Mouse (Mus musculus): Measurements from ENCODE around the gene Aldh1b1. TPM values are rescaled to one million over a fixed set of nuclear protein-coding genes. Genes with fewer than 3 reads are reported as not detected.

The Aldh1b1 gene
- 1 to 10 TPM; 4.9 to 5.2 TPM for total RNA-seq (2021)
- long read RNA-seq, experiment 1, transcript Aldh1b1-201 (2 exons, 2,298 nt), result major isoform, 8 of 10 reads
- long read RNA-seq, experiment 1, partial matches to known transcripts, result 0 of 10 reads
- long read RNA-seq, experiment 1, other reads (novel, unspliced or antisense), result 2 of 10 reads
- long read RNA-seq, experiment 2, transcript Aldh1b1-201 (2 exons, 2,298 nt), result major isoform, 5 of 6 reads
- long read RNA-seq, experiment 2, partial matches to known transcripts, result 0 of 6 reads
- long read RNA-seq, experiment 2, other reads (novel, unspliced or antisense), result 0 of 6 reads

GRCm38 (mm10) chr4:45798964-45799363, at the start of gene Aldh1b1:
Gene Aldh1b1 (plus strand): TSS chr4:45799022.
- Histone ChIP-seq H3K27ac (no peak within 1 kb of the TSS), H3K4me3 (peak within 1 kb of the TSS; percentile 59)
- DNase-seq (ENCODE audit: extremely low spot score in 1 of 2, low spot score in 2 of 2), result peak; percentile 66 to 72
- intact Hi-C loops (cut with DNase I), result no loop called here
- TF ChIP-seq CTCF (IDR thresholded peaks at IDR 0.05), result no peak

- DNase-seq (ENCODE audit: extremely low spot score in 1 of 2, low spot score in 2 of 2), result no peak
- Histone ChIP-seq H3K27ac (no peak overlapping the region), H3K4me3 (no peak overlapping the region)
- intact Hi-C loops (cut with DNase I), result no loop called here
- TF ChIP-seq CTCF (IDR thresholded peaks at IDR 0.05), result no peak
Observed at GRCm38 (mm10) chr4:45749449-45749848, 49.4 kb upstream of the Aldh1b1 start.

- intact Hi-C loops (cut with DNase I), result no loop called here
- TF ChIP-seq CTCF (IDR thresholded peaks at IDR 0.05), result no peak
- Histone ChIP-seq H3K4me3 (no peak overlapping the region), H3K27ac (no peak overlapping the region)
- DNase-seq (ENCODE audit: extremely low spot score in 1 of 2, low spot score in 2 of 2), result no peak
Observed at GRCm38 (mm10) chr4:45750477-45750876, 48.3 kb upstream of the Aldh1b1 start.

- intact Hi-C loops (cut with DNase I), result no loop called here
- no peak for DNase-seq (ENCODE audit: extremely low spot score in 1 of 2, low spot score in 2 of 2)
- H3K4me3 ChIP-seq, result no peak overlapping the region
- TF ChIP-seq CTCF (IDR thresholded peaks at IDR 0.05), result no peak
- H3K27ac ChIP-seq, result no peak overlapping the region
Observed at GRCm38 (mm10) chr4:45753211-45753809, 45.5 kb upstream of the Aldh1b1 start.

- no peak for DNase-seq (ENCODE audit: extremely low spot score in 1 of 2, low spot score in 2 of 2)
- Histone ChIP-seq H3K4me3 (no peak overlapping the region), H3K27ac (no peak overlapping the region)
- intact Hi-C loops (cut with DNase I), result no loop called here
- no peak for TF ChIP-seq CTCF (IDR thresholded peaks at IDR 0.05)
Observed at GRCm38 (mm10) chr4:45754171-45754570, 44.7 kb upstream of the Aldh1b1 start.

GRCm38 (mm10) chr4:45755097-45755496, 43.7 kb upstream of the Aldh1b1 start:
- TF ChIP-seq CTCF (IDR thresholded peaks at IDR 0.05), result no peak
- intact Hi-C loops (cut with DNase I), result no loop called here
- no peak overlapping the region for H3K27ac ChIP-seq
- no peak for DNase-seq (ENCODE audit: extremely low spot score in 1 of 2, low spot score in 2 of 2)
- H3K4me3 ChIP-seq, result no peak overlapping the region

GRCm38 (mm10) chr4:45755881-45756280, 42.9 kb upstream of the Aldh1b1 start:
- peak; percentile 17 for TF ChIP-seq CTCF (IDR thresholded peaks at IDR 0.05)

GRCm38 (mm10) chr4:45757941-45758340, 40.9 kb upstream of the Aldh1b1 start:
- intact Hi-C loops (cut with DNase I), result no loop called here
- DNase-seq (ENCODE audit: extremely low spot score in 1 of 2, low spot score in 2 of 2), result no peak
- Histone ChIP-seq H3K27ac (no peak overlapping the region), H3K4me3 (no peak overlapping the region)
- no peak for TF ChIP-seq CTCF (IDR thresholded peaks at IDR 0.05)

More at GRCm38 (mm10) chr4:45755881-45756280, 42.9 kb upstream of the Aldh1b1 start:
- intact Hi-C loops (cut with DNase I), result loop anchor here (1.0 kb wide), 1 partner anchor 57 kb away; no protein-coding TSS in a partner anchor
- H3K27ac ChIP-seq, result no peak overlapping the region
- H3K4me3 ChIP-seq, result no peak overlapping the region
- peak; percentile 44 to 79 for DNase-seq (ENCODE audit: extremely low spot score in 1 of 2, low spot score in 2 of 2)

GRCm38 (mm10) chr4:45759411-45759810, 39.4 kb upstream of the Aldh1b1 start:
- no peak for TF ChIP-seq CTCF (IDR thresholded peaks at IDR 0.05)
- H3K4me3 ChIP-seq, result no peak overlapping the region
- no peak overlapping the region for H3K27ac ChIP-seq
- intact Hi-C loops (cut with DNase I), result no loop called here
- no peak for DNase-seq (ENCODE audit: extremely low spot score in 1 of 2, low spot score in 2 of 2)

- no peak overlapping the region for H3K4me3 ChIP-seq
- H3K27ac ChIP-seq, result no peak overlapping the region
- intact Hi-C loops (cut with DNase I), result no loop called here
- no peak for DNase-seq (ENCODE audit: extremely low spot score in 1 of 2, low spot score in 2 of 2)
- TF ChIP-seq CTCF (IDR thresholded peaks at IDR 0.05), result no peak
Observed at GRCm38 (mm10) chr4:45762600-45762999, 36.2 kb upstream of the Aldh1b1 start.

- H3K4me3 ChIP-seq, result 0 out of 2 replicates have a peak overlapping the region, but pooled peaks have one; percentile 1
- intact Hi-C loops (cut with DNase I), result no loop called here
- TF ChIP-seq CTCF (IDR thresholded peaks at IDR 0.05), result no peak
- H3K27ac ChIP-seq, result no peak overlapping the region
- DNase-seq (ENCODE audit: extremely low spot score in 1 of 2, low spot score in 2 of 2), result no peak
Observed at GRCm38 (mm10) chr4:45763288-45764140, 35.3 kb upstream of the Aldh1b1 start.

- H3K27ac ChIP-seq, result no peak overlapping the region
- peak in 1 of 2 experiments; percentile 27 for DNase-seq (ENCODE audit: extremely low spot score in 1 of 2, low spot score in 2 of 2)
- no peak for TF ChIP-seq CTCF (IDR thresholded peaks at IDR 0.05)
- intact Hi-C loops (cut with DNase I), result no loop called here
- H3K4me3 ChIP-seq, result 0 out of 2 replicates have a peak overlapping the region, but pooled peaks have one; percentile 1
Observed at GRCm38 (mm10) chr4:45764141-45764494, 34.7 kb upstream of the Aldh1b1 start.
